Mouse (Mus musculus): ENCODE measurements at regions not wholly inside any gene's neighbourhood (a gene's known extent, or its start where the extent isn't known, plus 50 kb on each side); places are given as distances from the start of the nearest gene placed in this dataset.

GRCm38 (mm10) chr3:131698070-131698750, 133.6 kb downstream of the Papss1 start:
- Histone ChIP-seq H3K4me3 (ENCODE audit: control insufficient read depth, low read depth, low read length) (no peak overlapping the region), H3K27ac (ENCODE audit: control insufficient read depth, insufficient read depth, low read depth, low read length) (no peak overlapping the region), H3K27me3 (ENCODE audit: control insufficient read depth, insufficient read depth, low read length) (no peaks in the 10 kb centered on the region), H3K4me1 (ENCODE audit: control insufficient read depth, insufficient read depth, low read length) (peaks cover 3% of the 10 kb centered on the region; the same call in 1 of the 2 replicates), H3K36me3 (ENCODE audit: control insufficient read depth, insufficient read depth, low read length) (no peaks in the 10 kb centered on the region)
- TF ChIP-seq CTCF (IDR thresholded peaks at IDR 0.05; ENCODE audit: control insufficient read depth, insufficient read depth, insufficient replicate concordance, low read depth, low read length) (no peak), POLR2A (IDR thresholded peaks at IDR 0.05; ENCODE audit: control insufficient read depth, low read depth, low read length) (no peak)

DNA sequence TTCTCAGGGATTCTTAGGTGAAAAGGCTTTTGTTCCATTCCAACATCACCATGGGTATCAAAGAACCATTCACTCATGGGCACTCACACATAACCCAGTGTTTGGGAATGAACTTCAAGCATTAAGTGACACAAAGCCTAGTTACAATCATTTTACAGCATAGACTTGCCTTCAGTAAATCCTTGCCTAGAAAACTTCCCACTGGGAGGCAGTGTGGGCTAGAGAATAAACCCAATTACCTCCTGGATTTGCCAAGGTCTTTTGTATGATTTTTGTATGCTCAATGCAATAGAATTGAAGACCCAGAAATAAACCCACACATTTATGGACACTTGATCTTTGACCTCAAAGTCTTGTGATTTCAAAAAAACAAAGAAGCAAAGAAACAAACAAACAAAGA, 138.6 kb downstream of the Papss1 start:
- Histone ChIP-seq H3K27ac (ENCODE audit: control insufficient read depth, insufficient read depth, low read depth, low read length) (no peak overlapping the region), H3K4me3 (ENCODE audit: control insufficient read depth, low read depth, low read length) (no peak overlapping the region), H3K36me3 (ENCODE audit: control insufficient read depth, insufficient read depth, low read length) (no peaks in the 10 kb centered on the region), H3K4me1 (ENCODE audit: control insufficient read depth, insufficient read depth, low read length) (peaks cover 3% of the 10 kb centered on the region; the same call in 1 of the 2 replicates), H3K27me3 (ENCODE audit: control insufficient read depth, insufficient read depth, low read length) (no peaks in the 10 kb centered on the region)
- TF ChIP-seq POLR2A (IDR thresholded peaks at IDR 0.05; ENCODE audit: control insufficient read depth, low read depth, low read length), result no peak
- no peak for TF ChIP-seq CTCF (IDR thresholded peaks at IDR 0.05; ENCODE audit: control insufficient read depth, insufficient read depth, insufficient replicate concordance, low read depth, low read length)

DNA sequence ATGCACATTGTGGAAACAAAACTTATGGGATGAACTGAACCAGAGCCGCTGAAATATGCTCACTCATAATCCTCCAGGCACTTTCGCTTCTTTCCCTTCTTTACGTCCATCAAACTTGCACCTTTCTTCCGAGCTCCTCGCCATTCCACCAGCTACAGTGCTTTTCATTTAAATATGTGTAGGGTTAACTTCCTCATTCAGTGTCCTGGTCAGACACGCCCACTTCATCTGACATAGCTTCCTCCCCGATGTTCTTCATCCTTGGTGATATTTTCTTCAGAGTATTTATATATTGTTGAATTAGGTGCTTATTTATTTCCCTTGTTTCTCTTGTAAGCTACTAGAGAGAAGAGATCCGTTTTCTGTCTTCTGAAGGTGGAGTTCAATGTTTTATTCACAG, 149.0 kb downstream of the Papss1 start:
- no peaks in the 10 kb centered on the region for H3K4me1 ChIP-seq (ENCODE audit: control insufficient read depth, insufficient read depth, low read length)
- H3K36me3 ChIP-seq (ENCODE audit: control insufficient read depth, insufficient read depth, low read length), result no peaks in the 10 kb centered on the region
- no peak overlapping the region for H3K27ac ChIP-seq (ENCODE audit: control insufficient read depth, insufficient read depth, low read depth, low read length)
- H3K4me3 ChIP-seq (ENCODE audit: control insufficient read depth, low read depth, low read length), result no peak overlapping the region
- no peak for TF ChIP-seq CTCF (IDR thresholded peaks at IDR 0.05; ENCODE audit: control insufficient read depth, insufficient read depth, insufficient replicate concordance, low read depth, low read length)
- TF ChIP-seq POLR2A (IDR thresholded peaks at IDR 0.05; ENCODE audit: control insufficient read depth, low read depth, low read length), result no peak
- no peaks in the 10 kb centered on the region for H3K27me3 ChIP-seq (ENCODE audit: control insufficient read depth, insufficient read depth, low read length)

GRCm38 (mm10) chr3:131718761-131719160, 154.2 kb downstream of the Papss1 start:
- Histone ChIP-seq H3K27me3 (ENCODE audit: control insufficient read depth, insufficient read depth, low read length) (no peaks in the 10 kb centered on the region), H3K4me3 (ENCODE audit: control insufficient read depth, low read depth, low read length) (no peak overlapping the region), H3K36me3 (ENCODE audit: control insufficient read depth, insufficient read depth, low read length) (no peaks in the 10 kb centered on the region), H3K27ac (ENCODE audit: control insufficient read depth, insufficient read depth, low read depth, low read length) (no peak overlapping the region), H3K4me1 (ENCODE audit: control insufficient read depth, insufficient read depth, low read length) (no peaks in the 10 kb centered on the region)
- TF ChIP-seq CTCF (IDR thresholded peaks at IDR 0.05; ENCODE audit: control insufficient read depth, insufficient read depth, insufficient replicate concordance, low read depth, low read length) (no peak), POLR2A (IDR thresholded peaks at IDR 0.05; ENCODE audit: control insufficient read depth, low read depth, low read length) (no peak)

- Histone ChIP-seq H3K36me3 (ENCODE audit: control insufficient read depth, insufficient read depth, low read length) (no peaks in the 10 kb centered on the region), H3K4me3 (ENCODE audit: control insufficient read depth, low read depth, low read length) (no peak overlapping the region), H3K27ac (ENCODE audit: control insufficient read depth, insufficient read depth, low read depth, low read length) (no peak overlapping the region), H3K27me3 (ENCODE audit: control insufficient read depth, insufficient read depth, low read length) (no peaks in the 10 kb centered on the region), H3K4me1 (ENCODE audit: control insufficient read depth, insufficient read depth, low read length) (no peaks in the 10 kb centered on the region)
- TF ChIP-seq POLR2A (IDR thresholded peaks at IDR 0.05; ENCODE audit: control insufficient read depth, low read depth, low read length) (no peak), CTCF (IDR thresholded peaks at IDR 0.05; ENCODE audit: control insufficient read depth, insufficient read depth, insufficient replicate concordance, low read depth, low read length) (no peak)
Measured at GRCm38 (mm10) chr3:131728618-131729017, 164.1 kb downstream of the Papss1 start.

DNA sequence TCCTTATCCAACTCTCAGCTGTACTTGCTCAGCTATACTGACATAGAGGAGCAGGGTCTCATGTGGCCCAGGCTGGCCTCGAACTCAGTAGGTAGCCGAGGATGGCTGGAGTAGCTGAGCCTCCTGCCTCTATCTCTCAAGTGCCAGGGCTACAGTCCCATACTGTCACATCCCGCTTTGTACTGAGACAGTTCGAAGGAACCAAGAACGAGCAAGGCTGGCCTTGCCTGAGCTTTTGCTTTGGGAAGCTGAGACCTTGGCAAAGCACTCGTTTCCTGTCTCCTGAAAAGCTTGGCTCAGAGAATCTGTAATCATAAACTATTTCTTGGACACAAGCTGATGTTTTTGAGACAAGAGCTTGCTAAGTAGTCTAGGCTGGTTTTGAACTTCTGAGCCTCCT, 169.7 kb downstream of the Papss1 start:
- no peak for TF ChIP-seq POLR2A (IDR thresholded peaks at IDR 0.05; ENCODE audit: control insufficient read depth, low read depth, low read length)
- H3K27me3 ChIP-seq (ENCODE audit: control insufficient read depth, insufficient read depth, low read length), result no peaks in the 10 kb centered on the region
- H3K4me3 ChIP-seq (ENCODE audit: control insufficient read depth, low read depth, low read length), result no peak overlapping the region

DNA sequence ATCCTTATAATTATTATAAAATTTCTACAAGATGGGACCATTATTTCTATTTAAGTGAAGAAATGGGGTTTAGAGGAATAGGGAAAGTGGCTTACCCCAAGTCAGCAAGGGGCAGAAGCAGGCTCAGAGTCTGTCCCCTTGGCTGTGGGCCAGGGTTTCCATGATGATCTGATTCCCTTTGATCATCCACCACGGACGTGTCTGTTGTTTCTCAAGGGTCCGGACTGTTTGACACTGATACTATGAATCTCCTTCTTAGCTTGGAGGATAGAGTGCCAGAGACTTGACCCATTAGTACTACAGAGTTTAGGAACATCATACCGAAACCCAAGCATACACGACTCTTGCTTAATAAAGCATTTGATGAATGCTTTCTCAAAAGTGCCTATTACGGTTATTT, 172.9 kb downstream of the Papss1 start:
- H3K4me1 ChIP-seq (ENCODE audit: control insufficient read depth, insufficient read depth, low read length), result no peaks in the 10 kb centered on the region
- TF ChIP-seq CTCF (IDR thresholded peaks at IDR 0.05; ENCODE audit: control insufficient read depth, insufficient read depth, insufficient replicate concordance, low read depth, low read length) (no peak), POLR2A (IDR thresholded peaks at IDR 0.05; ENCODE audit: control insufficient read depth, low read depth, low read length) (no peak)

More for the DNA sequence above, 169.7 kb downstream of the Papss1 start:
- Histone ChIP-seq H3K27ac (ENCODE audit: control insufficient read depth, insufficient read depth, low read depth, low read length) (no peak overlapping the region), H3K36me3 (ENCODE audit: control insufficient read depth, insufficient read depth, low read length) (no peaks in the 10 kb centered on the region), H3K4me1 (ENCODE audit: control insufficient read depth, insufficient read depth, low read length) (no peaks in the 10 kb centered on the region)

More for the DNA sequence above, 172.9 kb downstream of the Papss1 start:
- no peak overlapping the region for H3K4me3 ChIP-seq (ENCODE audit: control insufficient read depth, low read depth, low read length)
- H3K27ac ChIP-seq (ENCODE audit: control insufficient read depth, insufficient read depth, low read depth, low read length), result no peak overlapping the region
- no peaks in the 10 kb centered on the region for H3K36me3 ChIP-seq (ENCODE audit: control insufficient read depth, insufficient read depth, low read length)
- no peaks in the 10 kb centered on the region for H3K27me3 ChIP-seq (ENCODE audit: control insufficient read depth, insufficient read depth, low read length)
